Mouse (Mus musculus): ENCODE measurements at regions not wholly inside any gene's neighbourhood (a gene's known extent, or its start where the extent isn't known, plus 50 kb on each side); places are given as distances from the start of the nearest gene placed in this dataset.

DNA sequence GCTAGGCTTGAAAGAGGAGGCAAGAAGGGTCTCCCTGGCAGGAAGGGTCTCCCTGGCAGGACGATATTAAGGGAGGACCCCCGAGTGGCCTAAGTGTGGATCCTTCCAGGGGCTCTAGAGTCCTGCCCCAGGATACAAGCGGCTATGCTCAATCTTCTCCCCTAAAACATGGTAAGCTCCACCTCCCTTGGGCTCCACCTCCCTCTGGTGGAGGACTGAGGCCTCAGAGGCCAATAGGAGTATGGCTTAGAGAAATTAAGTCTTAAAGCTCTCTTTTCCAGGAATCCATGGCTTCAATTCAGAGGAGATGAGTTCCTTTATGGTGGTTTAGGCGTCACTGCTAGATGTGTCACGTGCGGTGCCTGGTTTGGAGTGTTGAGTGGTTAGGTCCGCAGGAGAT lies 291.7 kb upstream of the Eif4g2 start:
- no peak for TF ChIP-seq CTCF (conservative IDR thresholded peaks at IDR 0.05; ENCODE audit: low read length)
- no peak for TF ChIP-seq NANOG (IDR thresholded peaks at IDR 0.05; ENCODE audit: borderline replicate concordance, low read length)

Measured in E14TG2a.4 (cell line).